Mouse (Mus musculus) heart, postnatal 0 days (tissue): ENCODE measurements around the gene Flrt1.

Experiments
- CTCF ChIP-seq: IDR thresholded peaks from 2 replicates; pipeline ENCODE4 v1.5.1; 2016; ENCODE audit warnings: antibody characterized with exemption, control low read depth, low read depth
- EP300 ChIP-seq: IDR thresholded peaks from 2 replicates; pipeline ENCODE4 v1.6.1; 2016; ENCODE audit warnings: antibody characterized with exemption, low read depth

- no peak for TF ChIP-seq CTCF
- no peak for TF ChIP-seq EP300
Measured at GRCm38 (mm10) chr19:7111309-7111708, 5.8 kb upstream of the Flrt1 start.
